Mouse (Mus musculus) thymus, postnatal 36 days (tissue): ENCODE data around the gene Asb2.

Experiments used
- DNase-seq, 2 experiments: peaks; one replicate each; pipeline ENCODE4 v3.0.0; 2022; ENCODE audit warnings: mixed read lengths in 2 of 2

Gene Asb2

DNA sequence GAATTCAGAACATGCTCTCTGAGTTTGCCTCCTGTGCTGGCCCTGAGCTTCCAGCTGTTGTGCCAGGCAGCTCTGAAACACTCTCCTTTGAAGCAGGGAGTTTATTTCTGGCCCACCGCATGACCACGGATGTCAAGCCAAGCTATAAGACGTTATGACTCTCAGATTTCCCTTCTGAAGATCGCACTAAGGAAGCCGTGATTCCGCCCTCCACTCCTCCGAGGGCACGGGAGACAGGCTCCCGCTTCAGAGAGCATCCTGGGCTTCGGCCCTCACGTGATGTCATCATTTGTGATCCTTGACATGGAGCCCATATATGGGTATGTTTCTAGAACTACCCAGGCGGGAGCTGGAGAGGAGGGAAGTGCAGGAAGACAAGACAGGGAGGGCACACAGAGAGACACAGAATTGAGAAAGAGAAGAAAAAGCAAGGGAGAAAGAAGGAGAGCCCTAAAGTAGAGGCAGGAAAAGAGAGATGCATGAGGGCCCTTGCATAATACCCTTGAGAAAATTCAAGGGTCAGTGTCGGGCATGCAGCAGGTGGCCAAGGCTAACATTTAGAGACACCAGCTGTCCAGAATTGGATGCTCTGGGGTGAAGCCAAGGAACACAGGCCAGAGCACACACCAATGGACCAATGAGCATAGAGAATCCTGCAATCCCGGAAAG is at the start of gene Asb2:
Gene Asb2, minus strand, starts transcription at position 256 of the 669 bp plus-strand sequence.
- DNase-seq, result no peak

DNA sequence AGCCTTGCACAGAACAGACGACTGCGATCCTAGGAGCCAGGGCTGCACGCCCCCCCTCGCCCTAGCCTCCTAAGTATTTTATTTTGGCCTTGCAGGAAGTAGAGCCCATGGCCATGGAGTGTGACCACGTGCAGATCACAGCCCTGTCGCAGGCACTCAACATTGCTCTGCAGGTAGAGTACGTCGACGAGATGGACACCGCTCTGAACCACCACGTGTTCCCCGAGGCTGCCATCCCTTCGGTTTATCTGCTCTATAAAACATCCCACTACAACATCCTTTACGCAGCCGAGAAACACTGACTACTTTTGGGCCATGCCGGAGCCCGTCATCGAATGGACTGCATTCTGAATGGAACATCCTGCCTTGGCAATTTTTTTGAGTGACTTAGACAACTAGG is 48.3 kb upstream of the Asb2 start:
- DNase-seq, result no peak

DNA sequence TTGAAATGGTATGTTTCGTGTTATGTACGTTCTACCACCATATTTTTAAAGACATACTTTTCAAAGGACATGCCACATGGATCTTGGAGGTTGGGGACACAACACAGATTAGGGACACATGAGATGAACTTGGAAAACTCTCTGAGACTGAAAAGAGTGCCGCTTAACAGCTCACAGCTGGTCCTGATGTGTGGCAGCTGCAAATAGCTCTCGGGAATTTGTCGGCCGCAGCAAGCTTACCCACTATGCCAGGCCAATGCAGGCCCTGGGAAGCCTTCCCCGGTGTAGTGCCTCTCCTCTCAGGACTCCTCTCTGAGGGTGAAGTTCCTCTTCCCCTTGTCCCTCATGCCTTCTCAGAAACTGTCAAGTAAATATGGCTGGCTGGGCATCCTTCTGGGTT is 41.0 kb upstream of the Asb2 start:
- DNase-seq, result no peak

DNA sequence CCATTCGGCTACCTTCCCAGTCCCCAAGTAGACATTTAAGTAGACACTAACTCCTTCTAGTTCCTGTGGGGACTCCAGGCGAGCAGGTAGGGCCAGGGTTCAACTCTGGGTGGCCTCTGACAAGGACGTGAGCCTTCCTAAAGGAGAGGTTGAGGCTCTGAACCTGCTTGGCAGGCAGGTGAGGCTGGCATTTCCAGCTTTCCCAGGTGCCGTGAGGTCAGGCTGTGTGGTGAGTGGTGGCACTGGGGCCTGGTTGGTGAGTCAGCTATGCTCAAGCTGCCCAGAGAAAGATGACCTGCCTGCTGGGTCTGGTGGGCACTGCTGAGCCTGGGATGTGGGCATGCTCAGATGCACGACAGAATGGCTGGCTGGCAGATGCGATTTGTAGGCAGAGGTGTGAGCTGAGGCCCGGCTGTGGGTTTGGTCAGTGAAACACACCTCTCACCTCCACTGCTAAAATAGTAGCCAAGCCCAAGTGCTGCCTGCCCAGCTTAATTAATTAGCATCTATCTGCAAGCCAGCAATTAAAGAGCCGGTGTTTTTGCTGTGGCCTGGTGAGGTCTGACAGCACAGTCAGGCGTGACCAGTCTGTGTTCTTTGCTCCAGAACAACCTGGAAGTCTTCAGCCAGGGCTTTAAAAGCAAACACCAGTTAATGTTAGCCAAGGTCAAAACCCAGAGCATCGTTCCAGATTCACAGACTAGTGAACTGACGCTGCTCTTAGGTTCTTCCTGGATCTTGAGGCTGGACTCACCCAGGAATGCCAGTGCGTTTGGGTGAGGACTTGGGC is 39.9 kb upstream of the Asb2 start:
- no peak for DNase-seq

GRCm38 (mm10) chr12:103393528-103393927 is 37.7 kb upstream of the Asb2 start:
- no peak for DNase-seq

- no peak for DNase-seq
Observed at GRCm38 (mm10) chr12:103391098-103391497, 35.3 kb upstream of the Asb2 start.

DNA sequence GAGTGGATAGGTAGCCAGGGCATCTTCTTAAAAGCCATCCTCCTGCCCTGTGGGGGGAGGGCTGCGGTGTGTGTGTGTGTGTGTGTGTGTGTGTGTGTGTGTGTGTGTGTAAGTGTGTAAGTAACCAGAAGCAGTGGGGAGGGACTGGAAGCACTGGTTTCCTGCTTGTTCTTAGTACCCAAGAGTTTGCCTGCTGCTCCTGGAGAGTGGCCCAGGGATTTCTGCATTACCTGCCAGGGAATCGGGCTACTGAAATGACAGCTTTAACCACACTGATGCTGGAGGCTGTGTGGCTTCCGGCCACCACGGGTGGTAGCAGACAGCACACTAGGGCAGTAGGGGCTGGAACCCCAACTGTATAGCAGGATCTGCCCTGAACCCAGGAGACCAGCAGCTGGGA is 34.2 kb upstream of the Asb2 start:
- DNase-seq, result no peak

GRCm38 (mm10) chr12:103389348-103389727 is 33.5 kb upstream of the Asb2 start:
- DNase-seq, result no peak

DNA sequence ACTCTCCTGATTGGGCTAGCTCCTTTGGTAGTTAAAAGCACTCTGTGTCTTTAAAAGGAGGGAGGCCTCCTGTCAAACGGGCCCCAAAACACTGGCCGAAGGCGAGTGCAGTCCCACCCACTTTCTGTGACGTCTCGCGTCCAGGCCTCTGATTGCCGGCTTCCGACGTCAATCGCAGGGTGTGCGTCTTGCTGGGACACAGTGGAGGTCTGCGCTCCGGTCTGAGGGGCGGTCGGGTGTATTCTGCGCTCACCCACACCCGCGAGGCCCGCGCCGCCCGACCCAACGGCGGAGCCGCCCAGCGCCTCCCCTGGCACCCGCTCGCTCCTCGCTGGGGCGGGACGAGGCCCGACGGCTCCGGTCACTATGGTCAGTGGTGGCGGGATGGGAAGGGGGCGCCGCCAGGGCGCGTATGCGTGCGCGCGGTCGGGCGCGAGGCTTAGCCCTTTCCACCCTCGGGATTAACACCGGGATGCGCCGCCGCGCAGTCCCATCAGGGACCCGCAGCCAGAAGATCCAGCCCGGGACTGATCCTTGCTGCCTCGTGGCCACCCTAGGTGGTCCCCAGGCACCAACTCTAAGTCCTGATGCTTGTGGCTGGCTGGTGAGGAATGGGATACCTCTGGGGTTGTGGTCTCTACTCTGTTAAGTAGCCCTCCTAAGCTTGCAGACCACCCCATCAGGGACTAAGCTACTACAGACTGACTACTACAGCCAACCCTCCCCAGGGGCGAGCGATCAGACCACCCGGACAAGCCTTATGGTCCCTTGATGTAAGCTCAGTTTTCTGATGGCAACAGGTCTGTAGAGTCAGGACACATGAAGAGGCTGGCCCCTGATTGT is 32.9 kb upstream of the Asb2 start, which contains the start of gene Otub2:
Gene Otub2, plus strand, starts transcription at position 178 of the 843 bp plus-strand sequence.
- DNase-seq, result peak; percentile 90 to 93

GRCm38 (mm10) chr12:103380226-103380625 is 24.4 kb upstream of the Asb2 start:
- DNase-seq, result no peak

- DNase-seq, result no peak
Observed at GRCm38 (mm10) chr12:103376774-103377173, 21.0 kb upstream of the Asb2 start.

- no peak for DNase-seq
Observed at GRCm38 (mm10) chr12:103376124-103376523, 20.3 kb upstream of the Asb2 start.

- DNase-seq, result no peak
Observed at GRCm38 (mm10) chr12:103373530-103374236, 17.9 kb upstream of the Asb2 start.

- DNase-seq, result peak; percentile 52 to 54
Observed at GRCm38 (mm10) chr12:103371711-103372110, 15.9 kb upstream of the Asb2 start.

DNA sequence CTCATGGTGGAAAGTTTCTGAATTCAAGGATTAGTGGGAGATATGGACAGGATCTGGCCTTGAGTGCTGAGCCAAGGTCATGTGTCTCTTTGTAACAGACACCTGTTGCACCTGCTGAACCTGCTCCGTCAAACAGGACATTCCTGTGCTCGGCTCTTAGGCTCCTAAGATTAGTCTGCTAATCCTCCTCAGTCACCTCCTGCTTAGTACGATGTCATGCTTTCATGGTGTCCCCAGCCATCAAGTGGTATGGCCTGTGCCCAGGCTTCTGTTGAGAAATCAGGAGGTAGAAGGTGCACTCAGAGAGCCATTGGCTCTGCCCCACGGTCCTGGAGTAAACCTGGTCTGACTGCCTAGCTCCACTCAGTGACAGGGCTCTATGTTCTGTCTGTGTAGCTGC is 15.1 kb upstream of the Asb2 start:
- no peak for DNase-seq

- no peak for DNase-seq
Observed at GRCm38 (mm10) chr12:103368777-103369176, 13.0 kb upstream of the Asb2 start.

DNA sequence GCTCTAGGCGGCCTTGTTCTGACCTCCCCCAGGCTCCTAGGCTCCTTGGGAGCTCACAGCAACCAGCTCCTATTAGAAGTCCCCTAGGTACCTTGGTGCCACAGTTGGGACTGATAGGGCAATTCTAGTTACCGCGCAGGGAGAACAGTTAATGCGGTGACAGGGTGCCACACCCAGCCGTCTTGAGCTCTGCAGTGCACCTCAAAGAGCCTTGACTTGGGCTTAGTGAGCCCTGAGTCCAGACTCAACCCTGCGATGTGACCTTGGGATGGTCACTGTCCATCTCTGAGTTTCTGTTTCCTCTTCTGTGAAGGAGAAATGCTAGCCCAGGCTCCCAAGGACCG is 12.5 kb upstream of the Asb2 start:
- DNase-seq, result no peak

DNA sequence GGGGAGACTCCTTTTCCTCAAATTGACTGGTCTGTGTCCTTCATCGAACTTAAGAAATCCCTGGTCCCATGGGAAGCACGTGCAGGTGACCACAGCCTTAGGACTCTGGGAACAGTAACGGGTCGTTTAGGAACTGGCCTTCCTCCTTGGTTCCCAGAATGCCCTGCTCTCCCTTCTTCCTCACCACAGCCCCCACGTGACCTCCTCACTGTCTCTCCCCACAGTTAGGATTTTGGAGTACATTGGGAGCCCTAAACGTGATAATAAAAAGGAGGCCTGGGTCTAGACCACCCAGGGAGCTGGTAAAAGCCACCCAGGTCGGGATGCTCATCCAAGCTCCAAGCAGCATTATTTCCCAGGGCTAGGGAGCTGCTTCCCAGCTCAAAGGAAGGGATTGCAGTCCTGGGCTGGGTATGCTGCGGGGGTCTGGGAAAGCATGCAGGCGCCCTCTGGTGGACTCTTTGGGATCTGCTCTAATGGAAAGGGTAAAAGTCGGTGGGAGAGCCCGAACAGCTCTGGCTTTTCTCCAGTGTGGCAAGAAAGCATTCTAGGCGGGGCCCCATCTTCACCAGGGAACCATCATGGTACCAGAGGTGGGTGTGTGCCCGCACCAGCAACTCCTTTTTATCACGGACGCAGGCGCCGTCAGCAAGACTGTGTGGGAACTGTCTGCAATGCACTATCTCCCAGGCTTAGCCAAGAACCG is 12.0 kb upstream of the Asb2 start:
- DNase-seq, result peak; percentile 58 to 72

DNA sequence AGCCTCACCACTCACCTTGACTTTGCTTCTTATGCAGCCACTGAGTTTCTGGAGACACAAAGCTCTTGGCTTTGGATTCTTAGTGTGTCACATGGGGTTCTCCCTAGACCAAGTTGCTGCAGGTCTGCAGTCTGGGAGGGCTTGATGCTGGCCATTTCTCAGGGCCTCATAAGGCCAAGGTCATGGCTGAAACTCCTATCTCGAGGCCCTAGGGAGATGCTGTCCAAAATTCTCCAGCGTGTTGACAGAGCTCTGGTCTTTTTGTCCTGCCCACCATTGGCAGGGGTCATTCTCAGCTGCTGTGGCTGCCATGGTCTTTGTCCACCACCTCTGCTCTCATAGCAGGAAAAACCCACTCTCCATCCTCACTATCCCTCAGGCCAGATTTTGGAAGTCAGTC is 11.4 kb upstream of the Asb2 start:
- DNase-seq, result no peak

GRCm38 (mm10) chr12:103362336-103362735 is 6.5 kb upstream of the Asb2 start:
- DNase-seq, result no peak

GRCm38 (mm10) chr12:103361539-103362307 is 5.9 kb upstream of the Asb2 start:
- no peak for DNase-seq
